Mouse (Mus musculus): ENCODE measurements around the gene Nubpl.

- TF ChIP-seq POLR2A (IDR thresholded peaks at IDR 0.05; ENCODE audit: low read depth, low read length) (no peak), CTCF (IDR thresholded peaks at IDR 0.05; ENCODE audit: extremely low read depth, insufficient read depth, insufficient read length, insufficient replicate concordance) (no peak)
These were observed 237.7 kb downstream of the Nubpl start for GRCm38 (mm10) chr12:52335142-52335765.
